Mouse (Mus musculus) erythroblast, adult 5-6 weeks (primary cell): ENCODE results near the gene Gstp3. TPM values are rescaled to one million over a fixed set of nuclear protein-coding genes. Genes with fewer than 3 reads are reported as not detected.

ENCODE experiments used
- ATAC-seq: replicated peaks from 2 replicates; pipeline ENCODE4 v1.8.0; 2016; ENCODE audit warnings: moderate number of reproducible peaks, mild to moderate bottlenecking, moderate TSS enrichment, inconsistent platforms; ENCODE audit not compliant: poor library complexity, low FRiP score, severe bottlenecking
- total RNA-seq, 2 experiments: library from RNA; stranded (forward) in 1 of 2; stranded (reverse) in 1 of 2; fragments of 150-400 nt in 1 of 2; fragments of 200-764, 138-1000 nt in 1 of 2; gene quantifications; 2 replicates each; pipeline versions ENCODE4 v1.2.3 to v1.2.4; 2015 to 2017; ENCODE audit warnings: low replicate concordance in 2 of 2

The Gstp3 gene
- total RNA-seq, 2 experiments from 2014 or later: 11.1 to 30.2 TPM

- peak; percentile 95 for ATAC-seq
Observed at GRCm38 (mm10) chr19:4012432-4013022, 46.8 kb downstream of the Gstp3 start, which contains the start of gene Ndufv1. Gene Ndufv1 (minus strand): TSS chr19:4012806.

DNA sequence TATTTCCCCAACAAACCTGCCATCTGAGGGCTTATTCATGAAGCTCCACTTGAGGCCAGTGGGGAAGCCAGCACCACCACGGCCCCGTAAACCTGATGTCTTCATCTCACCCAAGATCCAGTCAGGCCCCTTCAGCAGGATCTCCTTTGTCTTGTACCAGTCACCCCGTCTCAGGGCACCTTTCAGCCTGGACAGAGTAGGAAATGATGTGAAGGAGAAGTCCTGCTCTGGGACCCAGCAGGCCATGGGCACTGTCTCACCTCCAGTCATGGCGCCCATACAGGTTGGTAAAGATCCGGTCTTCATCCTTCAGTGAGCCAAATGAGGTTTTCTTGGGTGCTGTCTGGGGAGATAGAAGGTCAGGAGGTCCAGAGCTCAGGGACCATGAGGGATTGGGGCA lies 48.3 kb downstream of the Gstp3 start:
- no peak for ATAC-seq

Other genes with a start within 250 kb of the Gstp3 start
Only the 30 nearest of the 34 such genes appear.
- gene Tcirg1, start 152.4 kb downstream of the Gstp3 start, total RNA-seq (2015; ENCODE audit: low replicate concordance): 41.2 and 46.3 TPM in 2 replicates
- gene Tcirg1, start 152.4 kb downstream of the Gstp3 start, total RNA-seq (2017; ENCODE audit: low replicate concordance): 22.2 and 37.2 TPM in 2 replicates
- 55.8 and 64.4 TPM in 2 replicates for gene Ndufs8, start 146.8 kb downstream of the Gstp3 start, total RNA-seq (2015; ENCODE audit: low replicate concordance)
- gene Ndufs8, start 146.8 kb downstream of the Gstp3 start, total RNA-seq (2017; ENCODE audit: low replicate concordance): 11.0 and 14.0 TPM in 2 replicates
- 4.4 and 10.6 TPM in 2 replicates for gene Aldh3b1, start 129.8 kb downstream of the Gstp3 start, total RNA-seq (2015; ENCODE audit: low replicate concordance)
- gene Aldh3b1, start 129.8 kb downstream of the Gstp3 start, total RNA-seq (2017; ENCODE audit: low replicate concordance): 10.9 and 18.4 TPM in 2 replicates
- 25.1 and 47.1 TPM in 2 replicates for gene Unc93b1, start 124.4 kb downstream of the Gstp3 start, total RNA-seq (2015; ENCODE audit: low replicate concordance)
- 34.2 and 50.3 TPM in 2 replicates for gene Unc93b1, start 124.4 kb downstream of the Gstp3 start, total RNA-seq (2017; ENCODE audit: low replicate concordance)
- 1.7 TPM in 1 of 2 replicates, not detected in the other for gene Aldh3b3, start 100.9 kb downstream of the Gstp3 start, total RNA-seq (2015; ENCODE audit: low replicate concordance)
- gene Aldh3b3, start 100.9 kb downstream of the Gstp3 start, total RNA-seq (2017; ENCODE audit: low replicate concordance): 4.9 TPM in 1 of 2 replicates, not detected in the other
- gene Aldh3b2, start 87.2 kb downstream of the Gstp3 start, total RNA-seq (2015; ENCODE audit: low replicate concordance): 0.63 TPM in 1 of 2 replicates, not detected in the other
- gene Aldh3b2, start 87.2 kb downstream of the Gstp3 start, total RNA-seq (2017; ENCODE audit: low replicate concordance): 1.8 and 1.9 TPM in 2 replicates
- gene Acy3, start 73.0 kb downstream of the Gstp3 start, total RNA-seq (2015; ENCODE audit: low replicate concordance): 1.5 TPM in 1 of 2 replicates, not detected in the other
- gene Acy3, start 73.0 kb downstream of the Gstp3 start, total RNA-seq (2017; ENCODE audit: low replicate concordance): 0.56 TPM in 1 of 2 replicates, not detected in the other
- gene Tbx10, start 66.8 kb downstream of the Gstp3 start, total RNA-seq (2015; ENCODE audit: low replicate concordance): not detected in 2 replicates
- not detected in 2 replicates for gene Tbx10, start 66.8 kb downstream of the Gstp3 start, total RNA-seq (2017; ENCODE audit: low replicate concordance)
- gene Nudt8, start 59.0 kb downstream of the Gstp3 start, total RNA-seq (2015; ENCODE audit: low replicate concordance): 2.7 TPM in 1 of 2 replicates, not detected in the other
- 2.4 and 2.5 TPM in 2 replicates for gene Nudt8, start 59.0 kb downstream of the Gstp3 start, total RNA-seq (2017; ENCODE audit: low replicate concordance)
- gene Gm49405, start 58.9 kb downstream of the Gstp3 start, total RNA-seq (2015; ENCODE audit: low replicate concordance): 0.58 TPM in 1 of 2 replicates, not detected in the other
- gene Gm49405, start 58.9 kb downstream of the Gstp3 start, total RNA-seq (2017; ENCODE audit: low replicate concordance): 0.42 TPM in 1 of 2 replicates, not detected in the other
- gene Doc2g, start 56.3 kb downstream of the Gstp3 start, total RNA-seq (2015; ENCODE audit: low replicate concordance): 0.38 TPM in 1 of 2 replicates, not detected in the other
- not detected in 2 replicates for gene Doc2g, start 56.3 kb downstream of the Gstp3 start, total RNA-seq (2017; ENCODE audit: low replicate concordance)
- 57.8 and 76.5 TPM in 2 replicates for gene Ndufv1, start 46.8 kb downstream of the Gstp3 start, total RNA-seq (2015; ENCODE audit: low replicate concordance)
- 60.4 and 63.3 TPM in 2 replicates for gene Ndufv1, start 46.8 kb downstream of the Gstp3 start, total RNA-seq (2017; ENCODE audit: low replicate concordance)
- 79.2 and 134 TPM in 2 replicates for gene Gstp1, start 21.6 kb downstream of the Gstp3 start, total RNA-seq (2015; ENCODE audit: low replicate concordance)
- 15.5 and 40.6 TPM in 2 replicates for gene Gstp1, start 21.6 kb downstream of the Gstp3 start, total RNA-seq (2017; ENCODE audit: low replicate concordance)
- not detected in 2 replicates for gene Gstp2, start 13.5 kb downstream of the Gstp3 start, total RNA-seq (2015; ENCODE audit: low replicate concordance)
- gene Gstp2, start 13.5 kb downstream of the Gstp3 start, total RNA-seq (2017; ENCODE audit: low replicate concordance): 1.4 and 2.1 TPM in 2 replicates
- gene Cabp2, start 22.0 kb upstream of the Gstp3 start, total RNA-seq (2015; ENCODE audit: low replicate concordance): not detected in 2 replicates
- not detected in 2 replicates for gene Cabp2, start 22.0 kb upstream of the Gstp3 start, total RNA-seq (2017; ENCODE audit: low replicate concordance)
- gene Cdk2ap2, start 37.6 kb upstream of the Gstp3 start, total RNA-seq (2015; ENCODE audit: low replicate concordance): 51.9 and 92.4 TPM in 2 replicates
- 11.8 and 18.7 TPM in 2 replicates for gene Cdk2ap2, start 37.6 kb upstream of the Gstp3 start, total RNA-seq (2017; ENCODE audit: low replicate concordance)
- gene Pitpnm1, start 40.4 kb upstream of the Gstp3 start, total RNA-seq (2015; ENCODE audit: low replicate concordance): 20.1 and 32.7 TPM in 2 replicates
- gene Pitpnm1, start 40.4 kb upstream of the Gstp3 start, total RNA-seq (2017; ENCODE audit: low replicate concordance): 17.0 and 19.7 TPM in 2 replicates
- gene Aip, start 66.3 kb upstream of the Gstp3 start, total RNA-seq (2015; ENCODE audit: low replicate concordance): 35.7 and 52.1 TPM in 2 replicates
- gene Aip, start 66.3 kb upstream of the Gstp3 start, total RNA-seq (2017; ENCODE audit: low replicate concordance): 20.9 and 49.9 TPM in 2 replicates
- gene Gpr152, start 80.2 kb upstream of the Gstp3 start, total RNA-seq (2015; ENCODE audit: low replicate concordance): not detected in 2 replicates
- gene Gpr152, start 80.2 kb upstream of the Gstp3 start, total RNA-seq (2017; ENCODE audit: low replicate concordance): not detected in 2 replicates
- gene Cabp4, start 84.5 kb upstream of the Gstp3 start, total RNA-seq (2015; ENCODE audit: low replicate concordance): not detected in 2 replicates
- gene Cabp4, start 84.5 kb upstream of the Gstp3 start, total RNA-seq (2017; ENCODE audit: low replicate concordance): 0.43 TPM in 1 of 2 replicates, not detected in the other
- gene Coro1b, start 89.0 kb upstream of the Gstp3 start, total RNA-seq (2015; ENCODE audit: low replicate concordance): 55.8 and 69.6 TPM in 2 replicates
- 19.1 and 22.6 TPM in 2 replicates for gene Coro1b, start 89.0 kb upstream of the Gstp3 start, total RNA-seq (2017; ENCODE audit: low replicate concordance)
- 22.9 and 36.6 TPM in 2 replicates for gene Ptprcap, start 94.0 kb upstream of the Gstp3 start, total RNA-seq (2015; ENCODE audit: low replicate concordance)
- 7.7 and 8.3 TPM in 2 replicates for gene Ptprcap, start 94.0 kb upstream of the Gstp3 start, total RNA-seq (2017; ENCODE audit: low replicate concordance)
- 7.1 and 25.3 TPM in 2 replicates for gene Rps6kb2, start 103.8 kb upstream of the Gstp3 start, total RNA-seq (2015; ENCODE audit: low replicate concordance)
- 23.9 and 27.2 TPM in 2 replicates for gene Rps6kb2, start 103.8 kb upstream of the Gstp3 start, total RNA-seq (2017; ENCODE audit: low replicate concordance)
- 0.84 and 6.5 TPM in 2 replicates for gene Carns1, start 115.9 kb upstream of the Gstp3 start, total RNA-seq (2015; ENCODE audit: low replicate concordance)
- gene Carns1, start 115.9 kb upstream of the Gstp3 start, total RNA-seq (2017; ENCODE audit: low replicate concordance): 0.60 and 0.70 TPM in 2 replicates
- 8.8 and 25.7 TPM in 2 replicates for gene Tbc1d10c, start 131.7 kb upstream of the Gstp3 start, total RNA-seq (2015; ENCODE audit: low replicate concordance)
- 5.8 and 11.3 TPM in 2 replicates for gene Tbc1d10c, start 131.7 kb upstream of the Gstp3 start, total RNA-seq (2017; ENCODE audit: low replicate concordance)
- gene Ppp1ca, start 132.5 kb upstream of the Gstp3 start, total RNA-seq (2015; ENCODE audit: low replicate concordance): 100 and 139 TPM in 2 replicates
- 131 and 151 TPM in 2 replicates for gene Ppp1ca, start 132.5 kb upstream of the Gstp3 start, total RNA-seq (2017; ENCODE audit: low replicate concordance)
- gene Rad9a, start 142.1 kb upstream of the Gstp3 start, total RNA-seq (2015; ENCODE audit: low replicate concordance): 12.7 and 23.2 TPM in 2 replicates
- gene Rad9a, start 142.1 kb upstream of the Gstp3 start, total RNA-seq (2017; ENCODE audit: low replicate concordance): 9.1 and 15.7 TPM in 2 replicates
- gene Clcf1, start 154.7 kb upstream of the Gstp3 start, total RNA-seq (2015; ENCODE audit: low replicate concordance): 0.38 TPM in 1 of 2 replicates, not detected in the other
- gene Clcf1, start 154.7 kb upstream of the Gstp3 start, total RNA-seq (2017; ENCODE audit: low replicate concordance): not detected in 2 replicates
- not detected in 2 replicates for gene AC109138.7, start 154.8 kb upstream of the Gstp3 start, total RNA-seq (2015; ENCODE audit: low replicate concordance)
- not detected in 2 replicates for gene AC109138.7, start 154.8 kb upstream of the Gstp3 start, total RNA-seq (2017; ENCODE audit: low replicate concordance)
- 23.6 and 25.4 TPM in 2 replicates for gene Pold4, start 172.3 kb upstream of the Gstp3 start, total RNA-seq (2015; ENCODE audit: low replicate concordance)
- 8.8 and 30.3 TPM in 2 replicates for gene Pold4, start 172.3 kb upstream of the Gstp3 start, total RNA-seq (2017; ENCODE audit: low replicate concordance)